Mouse (Mus musculus): ENCODE results near the gene Hspd1. TPM values are rescaled to one million over a fixed set of nuclear protein-coding genes. Genes with fewer than 3 reads are reported as not detected.

The Hspd1 gene
- polyA plus RNA-seq, 1 experiment, result 297 TPM

DNA sequence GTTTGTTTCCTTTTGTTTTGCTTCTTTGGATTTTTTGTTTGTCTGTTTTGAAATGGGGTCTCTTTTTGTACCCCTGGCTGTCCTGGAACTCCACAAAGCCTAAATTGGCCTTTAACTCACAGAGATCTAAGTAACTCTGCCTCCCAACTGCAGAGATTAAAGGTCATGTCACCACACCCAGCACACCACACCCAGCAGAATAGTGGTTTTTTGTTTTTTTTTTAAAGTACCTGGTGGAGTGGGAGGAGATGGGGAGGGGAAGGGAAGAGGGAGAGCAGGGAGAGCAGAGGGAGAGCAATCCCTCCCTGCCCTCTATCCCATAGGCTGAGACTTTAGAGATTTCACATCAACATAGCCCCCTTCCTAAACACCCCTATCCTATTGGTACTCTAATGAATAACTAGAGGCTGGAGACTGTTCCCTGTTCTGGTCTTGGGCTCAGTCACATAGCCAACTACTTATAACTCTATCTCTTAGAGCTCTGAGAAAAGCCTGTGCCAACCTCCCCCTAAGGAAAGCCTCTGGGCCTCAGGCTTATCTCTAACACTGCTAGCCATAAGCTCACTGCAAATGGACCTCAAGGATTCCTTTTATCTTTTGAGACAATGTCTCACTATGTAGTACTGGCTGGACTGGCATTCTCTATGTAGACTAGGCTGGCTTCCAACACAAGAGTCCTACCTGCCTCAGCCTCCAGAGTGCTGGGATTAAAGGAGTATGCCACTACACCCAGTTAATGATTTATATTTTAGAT lies 56.8 kb downstream of the Hspd1 start:
- Histone ChIP-seq H3K79me2 (ENCODE audit: control insufficient read depth, insufficient read depth) (peaks cover 15% of the 10 kb centered on the region), H3K36me3 (ENCODE audit: control insufficient read depth, insufficient read depth) (no peaks in the 10 kb centered on the region), H3K4me3 (ENCODE audit: insufficient read depth, poor library complexity, severe bottlenecking) (no peak overlapping the region), H3K79me3 (ENCODE audit: low read depth) (peaks cover 10% of the 10 kb centered on the region), H3K27me3 (ENCODE audit: control insufficient read depth, insufficient read depth, insufficient read length) (no peaks in the 10 kb centered on the region), H3ac (ENCODE audit: control insufficient read depth, insufficient read length, low read depth) (no peak overlapping the region)
- TF ChIP-seq MYOG (IDR thresholded peaks at IDR 0.05; ENCODE audit: control insufficient read depth, extremely low read depth, insufficient read length) (no peak), MAX (IDR thresholded peaks at IDR 0.05) (no peak), CTCF (IDR thresholded peaks at IDR 0.05; ENCODE audit: control insufficient read depth, insufficient read depth, insufficient read length) (no peak), CEBPB (IDR thresholded peaks at IDR 0.05; ENCODE audit: low read depth) (no peak), MYOD1 (IDR thresholded peaks at IDR 0.05; ENCODE audit: control insufficient read depth, insufficient read length, low read depth) (no peak), USF1 (IDR thresholded peaks at IDR 0.05; ENCODE audit: low read depth) (no peak), FOSL1 (IDR thresholded peaks at IDR 0.05; ENCODE audit: insufficient read depth, low read length, poor library complexity, severe bottlenecking) (no peak)

DNA sequence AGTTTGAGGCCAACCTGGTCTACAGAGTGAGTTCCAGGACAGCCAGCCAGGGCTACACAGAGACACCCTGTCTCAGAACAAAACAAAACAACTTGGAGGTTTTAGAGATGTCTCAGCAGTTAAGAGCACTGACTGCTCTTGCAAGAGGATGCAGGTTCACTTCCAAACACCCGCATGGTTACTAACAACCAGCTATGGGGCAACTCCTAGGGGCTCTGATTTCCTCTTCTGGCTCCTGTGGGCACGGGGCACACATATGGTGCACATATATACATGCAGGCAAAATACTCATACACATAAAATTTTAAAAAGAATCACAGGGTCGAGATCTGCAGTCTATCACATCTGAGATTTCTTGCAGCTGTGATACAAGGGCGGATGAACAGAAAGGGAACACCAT lies 58.6 kb downstream of the Hspd1 start:
- Histone ChIP-seq H3ac (ENCODE audit: control insufficient read depth, insufficient read length, low read depth) (no peak overlapping the region), H3K79me3 (ENCODE audit: low read depth) (peaks cover 27% of the 10 kb centered on the region), H3K79me2 (ENCODE audit: control insufficient read depth, insufficient read depth) (peaks cover 32% of the 10 kb centered on the region), H3K36me3 (ENCODE audit: control insufficient read depth, insufficient read depth) (no peaks in the 10 kb centered on the region), H3K27me3 (ENCODE audit: control insufficient read depth, insufficient read depth, insufficient read length) (no peaks in the 10 kb centered on the region), H3K4me3 (ENCODE audit: insufficient read depth, poor library complexity, severe bottlenecking) (no peak overlapping the region)
- TF ChIP-seq MYOD1 (IDR thresholded peaks at IDR 0.05; ENCODE audit: control insufficient read depth, insufficient read length, low read depth), result no peak
- TF ChIP-seq USF1 (IDR thresholded peaks at IDR 0.05; ENCODE audit: low read depth), result no peak
- TF ChIP-seq CTCF (IDR thresholded peaks at IDR 0.05; ENCODE audit: control insufficient read depth, insufficient read depth, insufficient read length), result no peak
- no peak for TF ChIP-seq MYOG (IDR thresholded peaks at IDR 0.05; ENCODE audit: control insufficient read depth, extremely low read depth, insufficient read length)
- TF ChIP-seq CEBPB (IDR thresholded peaks at IDR 0.05; ENCODE audit: low read depth), result no peak
- TF ChIP-seq FOSL1 (IDR thresholded peaks at IDR 0.05; ENCODE audit: insufficient read depth, low read length, poor library complexity, severe bottlenecking), result no peak
- TF ChIP-seq MAX (IDR thresholded peaks at IDR 0.05), result no peak

DNA sequence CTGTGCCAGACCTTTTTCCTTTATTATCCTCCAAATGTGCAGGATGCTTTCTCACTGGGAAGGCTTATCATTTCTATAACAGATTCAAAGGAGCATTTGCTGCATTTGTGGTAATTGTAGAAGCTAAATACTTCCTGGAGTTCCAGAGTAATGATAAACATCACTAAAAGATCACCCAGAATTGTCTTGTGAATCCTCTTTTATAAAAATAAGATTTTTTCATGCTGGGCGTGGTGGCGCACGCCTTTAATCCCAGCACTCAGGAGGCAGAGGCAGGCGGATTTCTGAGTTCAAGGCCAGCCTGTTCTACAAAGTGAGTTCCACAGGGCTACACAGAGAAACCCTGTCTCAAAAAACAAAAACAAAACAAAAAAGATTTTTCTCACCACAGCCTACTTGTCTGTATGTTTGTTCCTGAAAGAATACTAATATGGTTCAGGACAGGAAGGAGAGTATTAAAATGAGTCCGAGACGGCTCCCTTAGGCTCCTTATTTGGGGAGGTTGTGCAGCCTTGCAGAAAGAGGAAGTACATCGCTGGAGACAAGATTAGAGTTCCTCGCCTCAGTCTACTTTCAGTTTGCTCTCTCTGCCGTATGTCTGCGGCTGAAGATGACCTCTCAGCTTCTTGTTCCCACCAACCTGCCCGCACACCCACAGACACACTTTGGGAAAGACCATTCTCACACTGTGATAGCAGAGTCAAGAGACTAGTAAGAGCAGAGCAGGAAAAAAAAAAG lies 59.4 kb downstream of the Hspd1 start:
- no peak overlapping the region for H3ac ChIP-seq (ENCODE audit: control insufficient read depth, insufficient read length, low read depth)

DNA sequence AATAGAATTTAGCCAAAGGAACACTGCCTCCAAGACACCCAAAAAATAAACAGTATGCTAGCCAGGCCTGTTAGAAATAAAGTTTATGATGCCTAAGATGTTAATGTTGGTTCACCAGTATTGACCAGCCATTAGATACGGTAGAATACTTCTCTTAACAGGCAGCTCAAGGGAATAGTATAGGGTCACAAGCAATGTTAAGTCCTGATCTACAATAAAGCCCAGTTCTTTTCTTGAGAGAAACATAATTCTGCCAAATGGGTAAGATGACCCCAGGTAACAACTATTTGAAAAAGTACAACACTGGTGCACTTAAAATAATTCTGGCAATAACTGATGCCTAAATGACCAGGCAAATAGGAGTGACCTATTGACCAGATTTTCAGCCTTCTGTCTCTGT lies 60.1 kb downstream of the Hspd1 start:
- Histone ChIP-seq H3K27me3 (ENCODE audit: control insufficient read depth, insufficient read depth, insufficient read length) (no peaks in the 10 kb centered on the region), H3K36me3 (ENCODE audit: control insufficient read depth, insufficient read depth) (peaks cover under 1% of the 10 kb centered on the region), H3K4me3 (ENCODE audit: insufficient read depth, poor library complexity, severe bottlenecking) (no peak overlapping the region), H3K79me2 (ENCODE audit: control insufficient read depth, insufficient read depth) (peaks cover 47% of the 10 kb centered on the region), H3ac (ENCODE audit: control insufficient read depth, insufficient read length, low read depth) (no peak overlapping the region), H3K79me3 (ENCODE audit: low read depth) (peaks cover 42% of the 10 kb centered on the region)
- TF ChIP-seq FOSL1 (IDR thresholded peaks at IDR 0.05; ENCODE audit: insufficient read depth, low read length, poor library complexity, severe bottlenecking) (no peak), MAX (IDR thresholded peaks at IDR 0.05) (no peak), MYOG (IDR thresholded peaks at IDR 0.05; ENCODE audit: control insufficient read depth, extremely low read depth, insufficient read length) (no peak), CTCF (IDR thresholded peaks at IDR 0.05; ENCODE audit: control insufficient read depth, insufficient read depth, insufficient read length) (no peak), MYOD1 (IDR thresholded peaks at IDR 0.05; ENCODE audit: control insufficient read depth, insufficient read length, low read depth) (no peak), CEBPB (IDR thresholded peaks at IDR 0.05; ENCODE audit: low read depth) (no peak), USF1 (IDR thresholded peaks at IDR 0.05; ENCODE audit: low read depth) (no peak)

More for the DNA sequence above, 59.4 kb downstream of the Hspd1 start:
- no peaks in the 10 kb centered on the region for H3K27me3 ChIP-seq (ENCODE audit: control insufficient read depth, insufficient read depth, insufficient read length)
- no peak overlapping the region for H3K4me3 ChIP-seq (ENCODE audit: insufficient read depth, poor library complexity, severe bottlenecking)
- H3K79me3 ChIP-seq (ENCODE audit: low read depth), result peaks cover 35% of the 10 kb centered on the region
- peaks cover 40% of the 10 kb centered on the region for H3K79me2 ChIP-seq (ENCODE audit: control insufficient read depth, insufficient read depth)
- no peaks in the 10 kb centered on the region for H3K36me3 ChIP-seq (ENCODE audit: control insufficient read depth, insufficient read depth)
- TF ChIP-seq FOSL1 (IDR thresholded peaks at IDR 0.05; ENCODE audit: insufficient read depth, low read length, poor library complexity, severe bottlenecking) (no peak), MYOD1 (IDR thresholded peaks at IDR 0.05; ENCODE audit: control insufficient read depth, insufficient read length, low read depth) (no peak), CTCF (IDR thresholded peaks at IDR 0.05; ENCODE audit: control insufficient read depth, insufficient read depth, insufficient read length) (no peak), MYOG (IDR thresholded peaks at IDR 0.05; ENCODE audit: control insufficient read depth, extremely low read depth, insufficient read length) (no peak), MAX (IDR thresholded peaks at IDR 0.05) (no peak), USF1 (IDR thresholded peaks at IDR 0.05; ENCODE audit: low read depth) (no peak), CEBPB (IDR thresholded peaks at IDR 0.05; ENCODE audit: low read depth) (no peak)

Other genes starting within 250 kb of the Hspd1 start
- 2.2 TPM for gene Ankrd44, start 161.9 kb downstream of the Hspd1 start, polyA plus RNA-seq (2012; fragmentation: generic; extraction: Trizol)
- gene Sf3b1, start 60.8 kb downstream of the Hspd1 start, polyA plus RNA-seq (2012; fragmentation: generic; extraction: Trizol), result 33.5 TPM
- 21.0 TPM for gene Coq10b, start 35.5 kb downstream of the Hspd1 start, polyA plus RNA-seq (2012; fragmentation: generic; extraction: Trizol)
- 914 TPM for gene Hspe1, start 111 bp downstream of the Hspd1 start, polyA plus RNA-seq (2012; fragmentation: generic; extraction: Trizol)
- 15.5 TPM for gene Mob4, start 43.0 kb upstream of the Hspd1 start, polyA plus RNA-seq (2012; fragmentation: generic; extraction: Trizol)
- 13.0 TPM for gene Rftn2, start 138.5 kb upstream of the Hspd1 start, polyA plus RNA-seq (2012; fragmentation: generic; extraction: Trizol)
- 1.8 TPM for gene Mars2, start 148.9 kb upstream of the Hspd1 start, polyA plus RNA-seq (2012; fragmentation: generic; extraction: Trizol)